Mouse (Mus musculus) midbrain, embryonic 14.5 days (tissue): Measurements from ENCODE around the gene Fbxl14. TPM values are rescaled to one million over a fixed set of nuclear protein-coding genes. Genes with fewer than 3 reads are reported as not detected.
"Not testable (repeated sequence)": the region's sequence is repeated elsewhere in the genome, so short reads cannot be mapped to it uniquely, and the experiment has no call there.

ENCODE experiments used
- ATAC-seq: fragments of 200-750 bp; cut with Nextera tagmentation; 2 replicates; pipeline ENCODE4 v1.8.0; 2017; ENCODE audit warnings: moderate number of reproducible peaks, moderate library complexity; ENCODE audit not compliant: low FRiP score, low TSS enrichment
- DNase-seq: peaks from one replicate; pipeline ENCODE4 v3.0.0-alpha.2; 2015
- H3K27ac ChIP-seq: fragments of 300-500 bp; sonication (generic); replicated peaks from 2 replicates; pipeline ENCODE4 v1.5.1; 2014; ENCODE audit warnings: mild to moderate bottlenecking, low read depth, low read length, moderate library complexity
- H3K27me3 ChIP-seq: fragments of 300-500 bp; sonication (generic); 2 replicates; pipeline ENCODE4 v1.6.1; 2014; ENCODE audit warnings: low read length, control low read depth, mixed read lengths; ENCODE audit not compliant: control insufficient read depth, insufficient read depth
- H3K36me3 ChIP-seq: fragments of 300-500 bp; sonication (generic); 2 replicates; pipeline ENCODE4 v1.6.1; 2014; ENCODE audit warnings: low read length, control low read depth; ENCODE audit not compliant: control insufficient read depth, insufficient read depth
- H3K4me1 ChIP-seq: fragments of 300-500 bp; sonication (generic); 2 replicates; pipeline ENCODE4 v1.6.1; 2014; ENCODE audit warnings: mild to moderate bottlenecking, antibody characterized with exemption, low read length, control low read depth; ENCODE audit not compliant: control insufficient read depth, insufficient read depth
- H3K4me2 ChIP-seq: fragments of 300-500 bp; sonication (generic); 2 replicates; pipeline ENCODE4 v1.6.1; 2014; ENCODE audit warnings: mild to moderate bottlenecking, low read length, moderate library complexity
- H3K4me3 ChIP-seq: fragments of 300-500 bp; sonication (generic); replicated peaks from 2 replicates; pipeline ENCODE4 v1.5.1; 2014; ENCODE audit warnings: low read depth, low read length
- H3K9ac ChIP-seq: fragments of 300-500 bp; sonication (generic); replicated peaks from 2 replicates; pipeline ENCODE4 v1.6.1; 2014; ENCODE audit warnings: mild to moderate bottlenecking, low read length, moderate library complexity
- H3K9me3 ChIP-seq: fragments of 300-500 bp; sonication (generic); 2 replicates; pipeline ENCODE4 v1.6.1; 2016; ENCODE audit warnings: low read length, control low read depth, mixed read lengths; ENCODE audit not compliant: control insufficient read depth
- WGBS: fragments of 180-500 bp; shearing (Covaris S2); extraction: QIAGEN DNeasy Blood & Tissue Kit; methylation state at CpG from one replicate; pipeline ENCODE4 v1.1.7; 2014; 5-methylcytosine and 5-hydroxymethylcytosine counted together
- polyA plus RNA-seq: library from polyadenylated mRNA; unstranded; fragments of >200 nt; fragmentation: Nextera tagmentation; extraction: Ambion mirVana; gene quantifications from 2 replicates; pipeline ENCODE4 v1.2.1, GENCODE M21; 2014

The Fbxl14 gene
- polyA plus RNA-seq = 5.5 and 5.6 TPM in 2 replicates

DNA sequence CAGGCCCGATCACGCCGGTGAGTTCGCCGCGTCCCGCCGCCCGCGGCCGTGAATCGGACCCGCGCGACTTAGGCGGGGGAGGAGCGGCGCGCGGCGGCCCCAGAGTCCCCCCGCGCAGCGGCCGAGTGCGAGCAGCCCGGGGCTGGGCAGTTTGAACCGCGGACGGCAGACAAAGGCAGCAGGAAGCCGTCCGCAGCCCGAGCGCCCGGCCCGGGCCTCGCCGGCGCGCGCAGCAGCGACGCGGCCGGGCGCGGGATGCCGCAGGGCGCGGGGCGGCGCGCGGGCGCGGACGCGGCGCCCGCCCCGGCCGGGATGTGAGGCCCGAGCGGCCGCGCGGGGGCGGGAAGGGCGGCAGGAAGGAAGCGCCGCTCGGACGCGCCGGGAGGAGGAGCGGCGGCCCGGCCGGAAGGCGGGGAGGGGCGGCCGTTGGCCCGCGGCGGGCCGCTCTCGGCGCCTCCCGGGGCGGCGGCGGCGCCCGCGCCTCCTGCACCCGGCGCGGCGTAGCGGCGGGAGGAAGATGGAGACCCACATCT, at the start of gene Fbxl14:
TSS of gene Fbxl14 (plus strand) at position 326 of the 533 bp plus-strand sequence.
- Histone ChIP-seq H3K27ac (peak within 1 kb of the TSS; percentile 100), H3K27me3 (no peaks in the 10 kb centered on the region), H3K9ac (peak within 1 kb of the TSS; percentile 89), H3K4me2 (peak within 1 kb of the TSS; percentile 100), H3K36me3 (peaks cover 20% of the 10 kb centered on the region), H3K4me1 (peaks cover 25% of the 10 kb centered on the region), H3K9me3 (no peaks in the 10 kb centered on the region), H3K4me3 (peak within 1 kb of the TSS; percentile 91)
- ATAC-seq (peak; percentile 89), DNase-seq (no peak)
- under 1% methylated on average over 101 of the region's 101 CpGs for WGBS

DNA sequence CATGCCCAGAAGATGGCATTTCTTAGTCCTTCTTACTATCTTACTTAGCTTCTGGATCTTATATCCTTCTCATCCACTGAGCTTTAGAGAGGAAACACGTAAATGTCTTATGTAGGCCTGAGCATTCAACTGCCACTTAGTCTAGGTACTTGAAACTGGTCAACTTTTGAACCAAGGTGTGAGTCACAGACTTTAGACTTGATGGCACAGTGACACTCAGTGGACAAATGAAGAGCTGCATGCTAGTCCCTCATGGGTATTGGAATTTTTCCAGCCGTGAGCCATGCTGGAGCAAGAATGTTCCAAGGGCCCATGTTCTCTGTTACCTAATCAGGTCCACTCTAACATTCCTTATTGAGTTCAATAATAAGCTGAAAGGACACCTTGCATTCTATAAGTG, 49.0 kb upstream of the Fbxl14 start:
- H3K27me3 ChIP-seq = no peaks in the 10 kb centered on the region
- no peak for ATAC-seq

DNA sequence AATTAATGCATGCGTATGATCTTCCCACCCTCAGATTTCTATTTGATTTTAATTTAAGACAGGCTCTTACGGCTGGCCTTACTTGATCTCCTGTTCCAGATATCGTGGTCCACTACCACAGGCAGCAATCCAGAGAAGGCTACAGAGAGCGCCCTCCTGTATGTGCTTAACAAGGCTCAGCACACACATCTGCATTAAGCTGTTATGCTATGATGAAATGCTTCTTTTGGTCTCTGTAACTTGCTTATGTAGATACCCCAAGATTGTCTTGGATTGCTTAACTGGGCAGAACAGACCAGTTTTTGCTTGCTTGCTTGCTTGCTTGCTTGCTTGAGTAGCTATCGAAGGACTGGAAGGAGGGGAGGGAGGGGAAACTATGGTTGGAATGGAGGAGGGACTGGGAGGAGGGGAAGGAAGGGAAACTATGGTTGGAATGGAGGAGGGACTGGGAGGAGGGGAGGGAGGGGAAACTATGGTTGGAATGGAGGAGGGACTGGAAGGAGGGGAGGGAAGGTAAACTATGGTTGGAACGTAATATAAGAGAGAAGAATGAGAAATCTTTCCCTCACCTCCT, 47.6 kb upstream of the Fbxl14 start:
- no peak for ATAC-seq
- Histone ChIP-seq H3K36me3 (no peaks in the 10 kb centered on the region), H3K27me3 (no peaks in the 10 kb centered on the region), H3K9ac (no peak overlapping the region), H3K27ac (no peak overlapping the region), H3K9me3 (no peaks in the 10 kb centered on the region), H3K4me2 (no peak overlapping the region), H3K4me1 (no peaks in the 10 kb centered on the region), H3K4me3 (no peak overlapping the region)
- WGBS = 89% methylated on average over 6 of the region's 6 CpGs
- no peak for DNase-seq

More for the DNA sequence above, 49.0 kb upstream of the Fbxl14 start:
- no peaks in the 10 kb centered on the region for H3K36me3 ChIP-seq
- WGBS = 49% methylated on average over 2 of the region's 2 CpGs
- no peak overlapping the region for H3K4me2 ChIP-seq
- H3K4me3 ChIP-seq = no peak overlapping the region
- H3K27ac ChIP-seq = no peak overlapping the region
- DNase-seq = peak; percentile 78
- no peaks in the 10 kb centered on the region for H3K4me1 ChIP-seq
- H3K9me3 ChIP-seq = no peaks in the 10 kb centered on the region
- H3K9ac ChIP-seq = no peak overlapping the region

GRCm38 (mm10) chr6:119434394-119434793, 45.1 kb upstream of the Fbxl14 start:
- Histone ChIP-seq H3K9ac (no peak overlapping the region), H3K27ac (no peak overlapping the region), H3K27me3 (no peaks in the 10 kb centered on the region), H3K4me2 (no peak overlapping the region), H3K4me3 (no peak overlapping the region), H3K4me1 (no peaks in the 10 kb centered on the region), H3K9me3 (no peaks in the 10 kb centered on the region), H3K36me3 (no peaks in the 10 kb centered on the region)
- 85% methylated on average over 4 of the region's 4 CpGs for WGBS
- ATAC-seq (no peak), DNase-seq (no peak)

DNA sequence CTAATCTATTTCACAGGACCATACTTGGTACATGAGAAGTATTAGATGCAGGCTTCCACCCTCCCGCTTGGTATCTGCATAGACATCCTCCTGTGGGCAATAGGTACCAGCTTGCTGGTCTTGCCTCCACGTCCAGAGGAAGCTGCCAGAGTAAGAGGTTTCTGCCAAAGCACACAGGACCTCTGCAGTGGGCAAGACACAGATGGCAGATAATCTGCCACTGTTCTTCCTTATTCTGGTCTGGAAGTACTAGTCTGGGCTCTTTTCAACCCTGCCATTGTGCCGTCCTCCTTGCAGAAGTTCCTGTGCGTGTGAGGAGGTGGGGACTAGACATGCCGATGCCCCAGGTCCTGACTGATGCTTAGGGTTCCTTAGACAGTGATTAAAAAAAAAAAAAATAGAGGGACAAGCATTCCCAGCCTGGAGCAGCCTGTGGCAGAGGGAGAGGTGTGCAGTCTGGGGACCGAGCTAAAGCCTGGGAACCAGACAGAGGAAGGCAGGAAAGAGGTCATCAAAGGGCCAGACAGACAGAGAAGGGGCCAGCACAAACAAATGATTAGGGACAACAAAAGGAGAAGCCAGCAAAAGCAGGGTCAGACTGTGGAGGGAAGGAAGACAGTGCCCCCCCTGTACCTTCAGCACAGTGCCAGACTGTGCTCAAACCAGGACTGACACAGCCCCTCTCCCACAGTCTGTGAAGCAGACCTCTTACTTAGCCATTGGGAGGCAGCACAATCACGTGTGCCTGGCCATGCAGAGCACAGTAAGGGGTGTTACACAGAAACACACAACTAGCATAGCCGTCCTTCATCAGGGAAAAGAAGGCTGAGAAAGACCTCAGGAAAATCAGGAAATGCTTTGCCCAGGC, 41.3 kb upstream of the Fbxl14 start:
- H3K36me3 ChIP-seq = no peaks in the 10 kb centered on the region
- H3K4me1 ChIP-seq = no peaks in the 10 kb centered on the region
- H3K9ac ChIP-seq = no peak overlapping the region
- DNase-seq (no peak), ATAC-seq (no peak)
- whole genome bisulfite sequencing = 53% methylated on average over 8 of the region's 8 CpGs
- H3K27ac ChIP-seq = no peak overlapping the region
- no peaks in the 10 kb centered on the region for H3K9me3 ChIP-seq
- H3K4me3 ChIP-seq = no peak overlapping the region
- H3K4me2 ChIP-seq = no peak overlapping the region
- no peaks in the 10 kb centered on the region for H3K27me3 ChIP-seq

DNA sequence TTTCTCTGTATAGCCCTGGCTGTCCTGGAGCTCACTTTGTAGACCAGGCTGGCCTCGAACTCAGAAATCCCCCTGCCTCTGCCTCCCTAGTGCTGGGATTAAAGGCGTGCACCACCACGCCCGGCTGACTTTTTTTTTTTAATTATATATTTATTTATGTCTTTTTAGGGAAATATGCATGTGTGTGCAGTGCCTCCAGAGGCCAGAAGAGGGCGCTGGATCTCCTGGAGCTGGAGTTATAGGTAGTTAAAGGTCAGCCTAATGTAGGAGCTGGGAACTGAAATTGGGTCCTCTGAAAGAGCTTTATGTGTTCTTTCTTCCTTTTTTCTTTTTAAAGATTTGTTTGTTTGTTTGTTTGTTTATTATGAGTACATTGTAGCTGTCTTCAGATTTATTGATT, 36.7 kb upstream of the Fbxl14 start:
- H3K9me3 ChIP-seq, H3K36me3 ChIP-seq, H3K4me1 ChIP-seq, H3K27ac ChIP-seq, ATAC-seq, DNase-seq, H3K4me2 ChIP-seq, H3K27me3 ChIP-seq, H3K9ac ChIP-seq, H3K4me3 ChIP-seq: not testable (repeated sequence)
- 79% methylated on average over 5 of the region's 5 CpGs for WGBS

GRCm38 (mm10) chr6:119443742-119444645, 35.5 kb upstream of the Fbxl14 start:
- 47% methylated on average over 12 of the region's 12 CpGs for WGBS
- Histone ChIP-seq H3K4me1 (0 out of 2 replicates have a peak, but pooled peaks cover 7% of the 10 kb centered on the region), H3K27me3 (no peaks in the 10 kb centered on the region), H3K9me3 (no peaks in the 10 kb centered on the region), H3K4me2 (peak overlapping the region; percentile 16; the same call in 1 of the 2 replicates), H3K36me3 (no peaks in the 10 kb centered on the region), H3K27ac (no peak overlapping the region), H3K4me3 (no peak overlapping the region), H3K9ac (no peak overlapping the region)
- DNase-seq (peak; percentile 95), ATAC-seq (peak; percentile 74)
